Mouse (Mus musculus) limb, embryonic 14.5 days (tissue): ENCODE measurements at regions not wholly inside any gene's neighbourhood (a gene's known extent, or its start where the extent isn't known, plus 50 kb on each side); places are given as distances from the start of the nearest gene placed in this dataset.

Experiments
- ATAC-seq: fragments of 200-750 bp; cut with Nextera tagmentation; 2 replicates; pipeline ENCODE4 v1.8.0; 2017; ENCODE audit warnings: low read depth, moderate number of reproducible peaks, moderate TSS enrichment; ENCODE audit not compliant: low FRiP score
- DNase-seq: peaks from one replicate; pipeline ENCODE4 v3.0.0-alpha.2; 2015; ENCODE audit warnings: low spot score
- H3K27ac ChIP-seq: fragments of 300-500 bp; sonication (generic); replicated peaks from 2 replicates; pipeline ENCODE4 v1.5.1; 2014; ENCODE audit warnings: low read depth, mild to moderate bottlenecking, low read length, moderate library complexity, mixed read lengths
- H3K27me3 ChIP-seq: fragments of 300-500 bp; sonication (generic); 2 replicates; pipeline ENCODE4 v1.6.1; 2014; ENCODE audit warnings: low read length, mixed read lengths; ENCODE audit not compliant: control insufficient read depth, insufficient read depth
- H3K36me3 ChIP-seq: fragments of 300-500 bp; sonication (generic); 2 replicates; pipeline ENCODE4 v1.6.1; 2014; ENCODE audit warnings: mild to moderate bottlenecking, low read length, moderate library complexity, mixed read lengths; ENCODE audit not compliant: control insufficient read depth, insufficient read depth
- H3K4me1 ChIP-seq: fragments of 300-500 bp; sonication (generic); 2 replicates; pipeline ENCODE4 v1.6.1; 2014; ENCODE audit warnings: antibody characterized with exemption, low read length, mixed read lengths; ENCODE audit not compliant: control insufficient read depth, insufficient read depth
- H3K4me2 ChIP-seq: fragments of 300-500 bp; sonication (generic); replicated peaks from 2 replicates; pipeline ENCODE4 v1.6.1; 2014; ENCODE audit warnings: low read depth, mild to moderate bottlenecking, low read length, moderate library complexity; ENCODE audit not compliant: severe bottlenecking
- H3K4me3 ChIP-seq: fragments of 300-500 bp; sonication (generic); replicated peaks from 2 replicates; pipeline ENCODE4 v1.5.1; 2014; ENCODE audit warnings: low read length
- H3K9ac ChIP-seq: fragments of 300-500 bp; sonication (generic); 2 replicates; pipeline ENCODE4 v1.6.1; 2014; ENCODE audit warnings: mild to moderate bottlenecking, low read depth, low read length, moderate library complexity; ENCODE audit not compliant: severe bottlenecking
- H3K9me3 ChIP-seq: fragments of 300-500 bp; sonication (generic); 2 replicates; pipeline ENCODE4 v1.6.1; 2016; ENCODE audit warnings: low read length; ENCODE audit not compliant: control insufficient read depth
- POLR2A ChIP-seq: fragments of 200-500 bp; IDR thresholded peaks from 2 replicates; pipeline ENCODE4 v1.8.0; 2012; ENCODE audit warnings: inconsistent platforms, mild to moderate bottlenecking, moderate library complexity, borderline replicate concordance; ENCODE audit not compliant: insufficient read depth, insufficient read length; ENCODE audit errors: extremely low read depth
- WGBS: fragments of 180-500 bp; shearing (Covaris S2); extraction: QIAGEN DNeasy Blood & Tissue Kit; methylation state at CpG from one replicate; pipeline ENCODE4 v1.1.7; 2014; 5-methylcytosine and 5-hydroxymethylcytosine counted together

DNA sequence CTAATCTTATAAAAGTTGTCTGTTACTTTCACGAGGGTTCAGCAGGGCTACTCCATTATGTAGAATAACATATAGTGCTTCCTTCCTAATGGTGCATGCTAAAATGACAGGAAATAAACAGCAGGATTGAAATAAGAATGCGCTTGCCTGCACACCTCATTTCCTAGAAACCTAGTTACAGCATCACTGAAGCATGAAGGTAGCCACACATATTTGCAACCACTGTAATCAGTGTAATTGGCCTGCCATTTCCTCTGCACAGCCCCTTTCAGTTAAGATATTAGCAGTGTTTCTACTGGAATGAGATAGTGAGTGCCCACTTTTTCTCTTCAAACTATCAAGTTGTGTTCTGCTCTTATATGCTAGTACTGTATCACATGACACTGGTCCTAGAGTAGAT lies 1094.8 kb upstream of the Got2 start:
- no peak for ATAC-seq
- Histone ChIP-seq H3K4me1 (no peaks in the 10 kb centered on the region), H3K27me3 (no peaks in the 10 kb centered on the region), H3K4me2 (no peak overlapping the region), H3K4me3 (no peak overlapping the region), H3K36me3 (no peaks in the 10 kb centered on the region), H3K9ac (no peak overlapping the region), H3K9me3 (no peaks in the 10 kb centered on the region), H3K27ac (no peak overlapping the region)
- DNase-seq, result no peak
- TF ChIP-seq POLR2A, result no peak
- 72% methylated on average over 2 of the region's 2 CpGs for WGBS
